Mouse (Mus musculus) gastrocnemius, adult 18-20 months (tissue): ENCODE measurements around the gene Itpk1. TPM values are rescaled to one million over a fixed set of nuclear protein-coding genes. Genes with fewer than 3 reads are reported as not detected.

Source experiments
- DNase-seq: peaks from one replicate; pipeline ENCODE4 v3.0.0; 2021; ENCODE audit warnings: low spot score
- total RNA-seq, 2 experiments: library from RNA; stranded (reverse); gene quantifications; 2 replicates each; pipeline ENCODE4 v1.2.3; 2021

Itpk1 gene
- total RNA-seq, 2 experiments from 2014 or later, result 6.5 to 7.4 TPM

DNA sequence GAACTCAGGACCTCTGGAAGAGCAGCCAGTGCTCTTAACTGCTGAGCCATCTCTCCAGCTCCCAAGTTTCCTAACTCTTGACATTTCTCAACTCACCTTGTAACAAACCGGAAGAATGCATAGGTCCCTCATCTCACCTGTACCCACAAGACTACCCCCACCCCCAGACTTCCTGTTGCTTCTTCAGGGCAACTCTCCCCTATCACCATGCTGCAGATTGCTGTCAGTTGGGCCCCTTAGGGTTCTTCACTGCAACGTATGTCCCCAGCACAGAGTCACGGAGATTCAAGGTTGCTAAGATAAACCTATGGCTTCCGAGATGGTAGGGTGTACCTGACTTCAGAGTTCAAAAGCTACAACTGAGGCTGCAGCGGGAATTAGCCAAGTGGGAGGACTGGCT is 77.2 kb downstream of the Itpk1 start:
- DNase-seq, result no peak

DNA sequence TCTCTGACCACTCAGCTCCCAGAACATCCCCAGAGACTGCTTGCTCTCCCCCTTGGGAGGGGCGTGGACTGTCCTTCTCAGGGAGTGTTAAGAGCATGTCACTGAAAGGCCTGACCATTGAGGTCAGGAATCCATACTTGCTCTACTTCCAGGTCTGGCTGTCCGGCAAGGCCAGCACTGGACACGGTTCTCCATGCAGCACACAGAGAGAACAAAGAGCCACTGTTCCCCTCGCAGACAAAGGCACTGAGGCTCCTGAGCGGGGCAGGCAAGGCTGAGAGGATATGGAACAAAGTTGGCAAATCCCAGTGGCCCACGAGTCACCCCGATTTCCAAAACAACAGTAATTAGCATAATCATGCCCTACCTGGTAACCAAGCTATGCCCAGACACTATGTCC is 77.9 kb downstream of the Itpk1 start:
- DNase-seq, result no peak

DNA sequence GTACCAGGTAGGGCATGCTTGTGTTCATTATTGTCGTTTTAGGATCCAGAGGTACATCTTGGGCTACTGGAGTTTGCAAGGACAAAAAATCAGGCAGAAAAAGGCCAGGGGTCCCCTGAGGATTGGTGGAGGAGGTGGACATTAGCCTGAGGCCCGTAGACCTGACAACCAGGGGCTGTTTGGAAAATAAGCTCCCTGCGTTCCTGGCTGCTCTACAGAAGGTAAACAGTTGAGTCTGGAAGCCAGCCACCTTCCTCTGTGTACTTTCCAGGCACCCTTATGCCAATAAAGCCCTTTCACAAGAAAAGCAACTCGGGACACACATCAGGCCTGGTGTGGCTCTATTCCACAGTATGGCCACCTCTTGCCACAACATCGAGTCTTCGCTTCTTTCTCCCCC is 79.0 kb downstream of the Itpk1 start:
- DNase-seq, result no peak

DNA sequence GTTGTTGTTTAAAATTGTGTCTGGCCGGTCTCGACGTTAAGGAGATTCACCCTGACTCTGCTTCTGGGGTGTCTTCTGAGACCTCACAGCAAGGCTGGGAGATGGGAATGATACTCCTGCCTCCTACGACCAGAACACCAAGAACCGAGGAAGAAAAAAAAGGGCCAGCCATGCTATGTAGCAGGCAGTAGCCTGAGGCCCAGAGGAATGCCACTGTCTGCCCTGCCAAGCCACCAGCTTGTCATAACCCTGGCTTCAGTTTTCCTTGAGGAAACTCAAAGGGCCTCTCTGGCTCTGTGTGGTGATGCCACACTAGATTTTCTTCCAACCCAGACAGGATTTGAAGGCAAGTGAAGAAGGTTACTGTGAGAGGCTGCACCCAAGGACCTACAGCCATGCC is 79.6 kb downstream of the Itpk1 start:
- DNase-seq, result no peak

DNA sequence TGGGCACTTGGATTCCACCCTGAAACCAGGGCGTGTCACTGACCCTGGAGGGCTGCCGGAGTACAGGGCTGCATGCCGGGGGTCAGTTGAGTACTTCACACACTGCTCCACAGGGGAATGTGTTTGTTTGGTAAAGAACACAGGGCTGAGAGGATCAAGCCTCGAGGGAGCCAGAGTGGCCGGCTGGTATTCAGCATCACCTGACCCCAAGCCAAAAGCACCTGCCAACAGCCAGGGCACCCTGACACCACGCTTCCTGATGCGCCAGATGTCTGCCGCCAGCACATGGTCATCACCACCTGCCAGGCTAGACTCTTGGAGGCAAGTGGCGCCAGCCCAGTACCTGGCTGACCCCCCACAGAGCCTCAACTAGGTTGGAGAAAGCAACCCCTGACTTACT is 80.9 kb downstream of the Itpk1 start:
- DNase-seq, result peak; percentile 47

DNA sequence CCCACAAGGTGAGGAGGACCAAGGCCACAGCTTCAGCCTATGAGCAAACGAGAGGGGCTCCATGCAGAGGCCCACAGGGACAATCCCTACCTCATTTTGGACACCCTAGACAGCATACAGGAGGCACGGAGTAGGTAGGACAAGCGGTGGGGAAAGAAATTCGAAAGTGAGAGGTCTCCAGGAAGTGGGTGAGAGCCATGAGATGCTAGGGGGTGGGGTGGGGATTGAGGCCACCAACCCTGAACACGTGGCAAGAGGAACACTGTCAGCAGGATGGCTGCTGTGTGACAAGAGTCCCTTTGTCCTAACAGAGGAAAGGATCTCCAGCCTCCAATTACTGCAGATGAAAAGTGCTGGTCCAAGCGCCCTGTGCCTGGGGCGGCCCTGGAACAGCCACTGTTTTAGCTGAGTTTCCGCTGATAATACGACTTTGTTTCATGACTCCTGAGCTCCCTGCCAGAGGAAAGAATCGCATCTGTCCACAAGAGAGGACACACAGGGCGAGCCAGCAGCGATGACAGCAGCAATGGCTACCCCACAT is 82.4 kb downstream of the Itpk1 start:
- no peak for DNase-seq

DNA sequence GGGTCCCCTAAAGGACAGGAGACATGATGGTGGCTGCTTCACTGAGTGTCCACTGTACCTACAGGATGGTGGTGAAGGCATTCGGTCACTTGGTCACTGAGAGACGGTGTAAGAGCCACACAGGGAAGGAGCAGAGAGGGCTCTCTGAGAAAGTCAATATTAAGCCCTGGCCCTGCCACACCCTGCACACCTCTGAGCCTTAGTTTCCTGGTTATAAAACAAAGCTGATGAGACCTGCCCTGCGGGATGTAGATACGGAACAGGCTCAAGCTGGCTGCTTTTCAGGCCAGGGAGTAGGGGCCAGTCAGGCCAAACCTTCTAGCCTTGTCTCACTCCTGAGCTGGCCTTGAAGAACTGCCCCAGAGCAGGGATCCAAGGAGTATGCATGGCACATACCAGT is 82.9 kb downstream of the Itpk1 start:
- no peak for DNase-seq

DNA sequence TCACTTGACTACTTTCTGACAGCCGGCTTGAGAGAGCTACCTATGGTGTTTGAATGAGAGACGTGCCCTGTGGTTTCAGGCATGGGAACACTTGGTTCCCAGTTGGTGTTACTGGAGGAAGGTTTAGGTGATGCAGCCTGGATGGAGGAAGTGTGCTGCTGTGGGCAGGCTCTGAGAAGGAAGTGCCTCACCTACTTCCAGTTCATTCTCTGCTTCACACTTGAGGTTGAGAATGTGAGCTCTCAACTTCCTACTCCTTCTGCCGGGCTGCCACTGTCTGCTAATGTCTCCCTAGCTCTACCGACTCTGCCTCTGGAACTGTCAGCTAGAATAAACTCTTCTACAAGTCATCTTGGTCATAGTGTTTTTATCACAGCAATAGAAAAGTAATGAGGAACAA is 83.5 kb downstream of the Itpk1 start:
- DNase-seq, result no peak

DNA sequence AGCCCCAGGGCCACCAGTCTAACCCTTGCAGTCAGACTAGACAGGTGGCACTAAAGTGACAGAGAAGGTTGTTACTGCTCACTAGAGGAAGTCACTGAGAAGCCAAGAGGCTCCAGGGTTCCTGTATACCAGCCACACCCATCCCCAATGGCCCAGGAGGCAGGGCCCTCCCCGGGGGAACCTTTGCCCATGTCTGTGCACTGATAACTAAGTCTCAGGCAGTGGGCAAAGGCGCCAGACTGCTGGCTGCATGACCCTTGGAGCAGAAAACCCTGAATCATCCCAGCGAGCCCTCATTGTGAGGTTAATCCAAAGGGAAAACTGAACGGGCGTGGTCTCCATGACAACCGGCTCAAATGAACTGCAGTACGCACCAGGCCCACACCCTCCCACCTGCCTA is 84.8 kb downstream of the Itpk1 start:
- DNase-seq, result no peak

DNA sequence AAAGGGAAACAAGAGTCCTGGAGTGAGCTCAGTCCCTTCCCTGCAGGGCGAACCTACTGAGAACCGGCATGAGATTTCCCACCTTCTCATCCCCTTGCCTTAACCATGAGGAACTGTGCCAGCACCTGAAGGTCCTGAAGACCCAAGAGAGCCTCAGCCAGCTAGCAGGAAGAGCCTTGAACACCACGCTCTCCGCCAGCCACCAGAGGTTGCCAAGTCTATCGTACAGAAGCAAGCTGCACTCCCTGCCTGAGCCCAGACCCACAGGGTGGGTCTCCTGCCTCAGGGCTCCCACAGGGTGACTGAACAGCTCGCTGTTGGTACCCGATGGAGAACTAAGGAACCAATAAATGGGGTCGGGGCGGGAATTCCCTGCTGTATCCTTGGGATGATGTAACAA is 86.6 kb downstream of the Itpk1 start:
- no peak for DNase-seq

DNA sequence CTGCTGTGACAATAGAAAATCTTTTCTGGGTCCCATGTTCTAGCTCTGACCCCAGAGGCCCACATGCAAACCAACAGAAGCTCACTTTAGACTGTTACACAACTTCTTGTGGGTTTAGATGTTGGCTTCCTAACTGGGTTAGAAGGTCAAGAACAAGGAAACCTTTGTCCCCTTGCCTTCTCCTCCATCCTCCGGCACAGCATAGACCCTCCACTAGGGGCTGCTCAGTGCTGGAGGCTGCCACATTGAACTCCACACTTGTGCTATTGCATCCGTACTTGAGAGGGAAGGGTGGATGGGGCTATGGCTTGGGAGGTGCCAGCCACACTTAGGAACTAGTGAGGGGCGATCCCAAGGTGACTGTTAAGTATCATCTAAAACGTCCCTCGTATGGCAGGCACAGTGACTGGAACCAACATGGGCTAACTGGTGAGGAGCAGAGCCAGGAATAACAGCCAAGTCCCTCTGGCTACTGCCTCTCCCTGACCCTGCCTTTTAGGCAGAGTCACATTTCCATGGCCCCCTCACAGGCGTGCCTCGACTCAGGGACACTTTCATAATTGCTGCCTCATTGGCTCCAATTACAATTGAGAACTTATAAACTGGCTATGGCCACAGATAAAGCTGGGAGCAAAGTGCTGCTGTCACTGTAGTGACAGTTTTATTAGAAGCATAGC is 87.7 kb downstream of the Itpk1 start:
- DNase-seq, result peak; percentile 54

DNA sequence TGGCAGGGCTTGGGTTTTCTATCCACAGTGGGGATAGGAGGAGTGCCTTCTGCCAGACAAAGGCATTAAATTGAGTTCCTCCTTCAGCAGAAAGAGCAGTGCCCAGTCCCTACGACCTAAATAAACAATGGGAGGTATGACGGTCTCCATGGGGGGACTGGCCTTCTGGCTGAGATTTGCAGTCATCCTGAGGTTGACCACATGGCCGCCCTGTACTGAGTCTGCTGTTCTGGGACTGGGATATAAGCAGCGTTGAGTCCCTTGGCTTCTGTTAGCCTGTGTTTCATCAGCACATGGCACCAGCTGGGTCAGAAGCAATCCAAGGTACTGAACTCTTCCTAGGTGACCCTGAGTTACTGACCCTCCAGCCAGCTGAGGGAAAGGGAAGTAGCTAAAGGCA is 88.5 kb downstream of the Itpk1 start:
- no peak for DNase-seq

DNA sequence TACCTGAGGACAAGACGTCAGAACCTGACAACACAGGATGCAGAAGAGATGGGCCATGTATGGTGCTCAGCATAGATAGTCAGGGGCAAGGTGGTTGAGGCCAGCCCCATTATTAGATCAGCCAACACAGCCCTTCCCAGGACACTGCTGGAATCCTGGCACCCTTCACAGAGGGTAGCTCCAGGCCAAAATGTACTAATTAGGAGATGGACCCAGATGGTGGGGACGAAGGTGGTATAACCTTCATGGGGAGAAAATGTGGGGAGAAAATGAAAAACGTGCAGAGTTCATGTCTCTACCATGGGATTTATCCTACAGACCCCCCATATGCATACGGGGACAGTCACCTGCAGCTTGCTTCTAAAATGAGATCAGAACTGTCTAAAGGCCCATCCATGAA is 91.3 kb downstream of the Itpk1 start:
- no peak for DNase-seq

DNA sequence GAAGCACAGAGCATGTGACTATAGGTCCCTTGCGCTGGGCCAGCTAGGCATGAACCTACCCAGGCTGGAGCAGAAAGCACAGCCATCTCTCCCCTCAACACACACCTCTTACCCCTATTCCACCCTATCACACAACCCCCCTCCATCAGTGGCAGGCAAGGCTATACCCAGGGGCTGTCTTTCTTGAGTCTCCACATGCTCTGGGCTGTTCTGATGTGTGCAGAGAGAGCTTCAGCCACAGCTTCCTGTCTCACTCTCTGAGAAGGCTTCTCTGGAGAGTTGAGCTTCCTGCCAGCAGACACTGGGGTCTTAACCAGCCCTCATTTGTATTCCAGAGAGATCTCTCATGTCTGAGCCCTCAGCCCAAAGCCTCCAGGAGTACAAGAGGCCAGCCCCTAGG is 92.3 kb downstream of the Itpk1 start:
- no peak for DNase-seq

DNA sequence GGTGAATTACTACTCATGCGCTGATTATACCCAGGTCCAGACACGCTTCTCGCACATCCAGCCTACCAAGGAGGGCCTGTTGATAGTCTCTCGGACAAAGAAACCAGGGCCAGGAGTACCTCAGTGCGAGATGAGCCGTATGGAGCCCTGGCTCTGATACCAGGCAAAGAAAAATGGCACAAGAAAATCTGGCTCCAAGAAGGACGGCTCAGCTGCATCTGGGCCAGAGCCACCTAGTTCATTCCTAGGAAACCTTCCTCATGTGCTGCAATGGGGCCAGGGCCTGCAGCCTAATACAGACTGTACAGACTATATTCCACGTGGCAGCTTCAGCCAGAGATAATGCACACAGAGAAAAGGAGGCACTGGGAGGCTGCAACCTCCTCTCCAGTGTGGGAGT is 93.8 kb downstream of the Itpk1 start:
- no peak for DNase-seq

DNA sequence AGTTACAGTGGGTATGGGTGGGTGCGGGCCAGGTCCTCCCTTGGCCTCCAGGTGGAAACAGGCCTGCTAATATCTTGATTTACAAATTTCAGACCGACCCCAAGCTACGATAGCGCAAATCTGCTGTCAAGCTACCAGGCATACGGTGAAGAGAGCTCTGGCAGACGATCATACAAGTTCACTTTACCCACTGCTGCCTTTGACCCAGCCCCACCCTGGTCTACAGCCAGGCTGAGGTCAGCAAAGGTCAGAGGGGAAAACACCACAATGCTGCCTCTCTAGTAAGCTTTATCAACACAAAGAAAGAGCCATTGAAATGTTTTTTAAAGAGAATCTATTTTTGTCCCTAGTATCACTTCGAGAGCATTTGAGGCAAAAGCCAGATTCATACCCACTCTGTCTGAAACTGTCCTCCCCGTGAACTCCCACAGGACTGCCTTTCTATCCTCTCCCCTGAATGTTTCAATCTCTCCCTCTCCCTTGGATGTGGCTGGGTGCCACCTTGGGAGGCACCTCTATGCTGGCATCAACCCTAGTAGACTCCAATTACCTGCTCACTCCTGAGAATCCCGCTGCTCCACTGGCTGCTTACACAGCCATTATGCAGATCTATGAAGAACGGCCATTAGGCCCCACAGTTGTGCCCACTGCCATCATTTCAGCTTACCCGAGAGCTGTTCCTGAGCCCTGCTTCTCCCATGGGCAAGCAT is 96.8 kb downstream of the Itpk1 start:
- peak; percentile 44 for DNase-seq

DNA sequence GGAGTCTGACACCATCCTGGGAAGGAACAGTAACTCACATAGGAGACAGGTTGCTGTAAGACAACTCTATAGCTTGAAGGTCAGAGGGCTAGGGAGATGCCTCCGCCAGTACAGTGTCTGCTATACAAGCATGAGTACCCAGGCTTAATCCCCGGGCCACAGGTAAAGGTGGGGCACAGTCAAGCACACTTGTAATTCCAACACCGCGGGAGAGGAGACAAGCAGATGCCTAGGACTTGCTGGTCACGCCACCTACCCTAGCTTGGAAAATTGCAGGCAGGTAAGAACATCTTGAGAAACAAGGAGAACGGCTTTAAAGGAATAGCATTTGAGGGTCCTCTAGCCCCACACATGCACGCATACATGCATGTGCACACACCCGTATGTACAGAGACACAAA is 97.7 kb downstream of the Itpk1 start:
- DNase-seq, result no peak

DNA sequence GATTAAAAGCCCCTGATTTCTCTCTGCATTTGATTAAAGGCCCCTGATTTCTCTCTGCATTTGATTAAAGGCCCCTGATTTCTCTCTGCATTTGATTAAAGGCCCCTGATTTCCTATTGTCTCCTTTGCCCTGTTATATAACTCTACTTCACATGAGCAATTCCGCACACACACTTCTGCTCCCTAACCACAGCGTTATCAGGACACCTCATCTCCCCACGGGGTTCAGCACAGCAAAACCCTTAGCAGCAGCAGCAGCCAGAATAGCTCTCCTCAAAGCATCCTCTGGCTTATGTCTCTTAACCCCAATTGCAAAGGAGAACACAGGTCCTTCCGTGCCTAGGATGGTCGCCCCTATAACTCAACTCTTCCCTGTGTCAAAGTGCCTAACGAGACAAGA is 99.1 kb downstream of the Itpk1 start:
- DNase-seq, result no peak

DNA sequence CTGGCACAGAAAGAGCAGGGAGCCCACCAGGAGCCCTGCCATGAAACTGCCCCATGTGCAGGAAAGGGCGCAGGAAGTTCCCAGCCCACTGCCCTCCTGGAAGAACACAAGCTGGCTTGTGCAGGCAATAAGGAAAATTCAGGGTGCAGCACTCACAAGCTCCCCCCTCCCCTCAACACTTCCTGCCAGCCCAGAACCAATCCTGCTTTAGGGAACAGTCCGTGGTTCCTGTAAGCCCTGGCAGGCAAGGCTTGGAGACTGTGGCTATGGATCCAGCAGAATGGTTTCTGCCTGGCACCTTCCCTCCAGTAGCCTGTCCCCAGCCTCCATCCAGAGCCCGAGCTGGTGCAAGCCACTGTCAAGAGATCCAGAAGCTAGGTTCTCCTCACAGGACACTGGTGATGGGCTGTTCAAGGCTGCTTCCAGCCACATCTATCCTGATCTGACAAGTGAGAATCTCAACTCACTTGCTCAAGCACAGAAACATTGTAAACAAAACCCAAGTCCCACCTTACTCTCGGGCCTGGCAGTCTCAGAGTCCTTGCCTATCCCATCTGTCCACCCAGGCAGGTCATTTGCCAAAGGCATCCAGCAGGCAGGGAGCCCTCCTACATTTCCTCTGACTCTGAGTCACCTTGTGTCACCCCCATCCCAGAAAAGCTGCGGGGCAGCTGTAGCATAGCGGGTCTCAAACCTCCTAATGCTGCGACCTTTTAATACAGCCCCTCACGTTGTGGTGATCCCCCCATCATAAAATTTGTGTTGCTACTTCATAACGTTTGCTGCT is 102.3 kb downstream of the Itpk1 start:
- no peak for DNase-seq

DNA sequence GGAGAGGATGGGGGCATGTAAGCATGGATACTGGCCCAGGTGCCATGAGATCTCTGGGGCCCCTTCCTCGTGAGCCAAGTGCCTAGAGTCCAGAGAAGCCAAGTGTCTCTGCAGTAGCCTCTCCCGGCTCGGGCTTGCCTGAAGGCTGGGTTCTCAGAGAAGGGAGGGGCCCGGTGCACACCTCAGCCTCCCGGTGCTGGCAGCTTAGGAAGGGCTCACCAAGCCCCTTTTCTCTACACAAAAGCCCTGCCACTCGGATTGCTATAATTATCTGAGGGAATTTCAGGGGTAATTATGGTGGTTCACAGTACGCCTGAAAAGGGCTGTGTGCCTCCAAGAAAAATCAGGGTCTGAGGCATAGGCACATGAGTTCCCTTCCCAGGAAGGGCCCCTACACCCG is 102.9 kb downstream of the Itpk1 start:
- DNase-seq, result no peak

DNA sequence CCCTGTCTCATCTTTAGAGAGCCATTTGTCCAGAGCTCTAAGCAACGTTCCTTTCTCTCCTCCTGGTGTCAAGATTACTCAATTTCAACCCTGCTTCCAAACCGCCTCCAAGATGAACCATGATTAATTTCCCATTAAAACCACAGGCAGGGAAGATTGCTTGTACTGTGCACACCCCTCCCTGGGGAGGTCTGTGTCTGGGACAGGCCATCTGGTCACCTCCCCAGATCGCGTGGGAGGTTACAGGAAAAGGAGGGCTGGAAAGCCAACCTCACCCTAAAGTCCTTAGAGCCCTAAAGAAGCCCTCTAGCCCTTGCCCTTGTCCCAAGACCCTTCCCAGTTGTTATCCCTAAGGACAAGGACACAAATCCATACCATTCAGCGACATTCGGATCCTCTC is 104.4 kb downstream of the Itpk1 start:
- DNase-seq, result no peak

DNA sequence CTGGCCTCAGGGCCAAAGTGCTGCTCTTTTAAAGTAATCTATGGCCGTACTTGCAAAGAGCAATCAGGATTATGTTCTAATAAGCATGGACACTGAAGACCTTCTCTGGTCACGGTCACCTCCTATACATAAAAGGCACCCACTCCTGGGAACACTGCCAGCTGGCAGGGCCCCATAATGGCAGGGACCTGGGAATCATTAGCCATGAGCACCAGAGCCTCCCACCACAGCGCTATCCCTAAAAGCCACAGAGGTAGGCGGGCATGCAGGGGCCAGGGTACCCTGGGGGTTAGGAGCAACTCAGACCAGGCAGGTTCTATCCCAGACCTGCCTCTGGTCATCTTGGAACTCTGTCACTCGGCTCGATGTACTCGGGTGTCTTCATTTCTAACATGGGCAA is 104.9 kb downstream of the Itpk1 start:
- no peak for DNase-seq

DNA sequence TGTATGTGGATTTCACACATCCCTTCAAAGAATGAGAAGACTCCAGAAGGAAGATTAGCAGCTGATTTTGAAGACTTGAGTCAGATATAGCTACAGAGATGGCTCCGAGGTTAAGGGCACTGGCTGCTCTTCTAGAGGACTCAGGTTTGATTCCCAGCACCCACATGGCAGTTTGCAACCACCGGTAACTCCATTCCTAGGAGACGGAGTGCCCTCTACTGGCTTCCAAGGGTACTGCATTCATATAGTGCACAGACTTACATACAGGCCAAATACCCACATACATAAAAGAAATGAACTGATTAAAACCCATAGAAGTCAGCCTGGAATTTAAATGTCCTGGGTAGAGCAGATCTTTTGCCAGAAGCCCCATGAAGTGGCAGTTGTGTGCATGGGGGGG is 106.2 kb downstream of the Itpk1 start:
- no peak for DNase-seq
